Mouse (Mus musculus) lung, postnatal 4 days (tissue): ENCODE measurements around the gene Gprc5c.

ENCODE experiments used
- DNase-seq, 2 experiments: peaks; one replicate each; pipeline ENCODE4 v3.0.0; 2021

The Gprc5c gene

GRCm38 (mm10) chr11:114914978-114915377, 64.0 kb downstream of the Gprc5c start:
- DNase-seq, result peak; percentile 39 to 49

- peak; percentile 50 to 55 for DNase-seq
Observed at GRCm38 (mm10) chr11:114917120-114917519, 66.2 kb downstream of the Gprc5c start.
